Mouse (Mus musculus) embryo, embryonic 11.5 days (tissue): Measurements from ENCODE around the gene Pira2.
"Not testable (repeated sequence)": the region's sequence is repeated elsewhere in the genome, so short reads cannot be mapped to it uniquely, and the experiment has no call there.

Source experiments
- DNase-seq: peaks from one replicate; pipeline ENCODE4 v3.0.0-alpha.2; 2012; ENCODE audit warnings: low read depth, low spot score

Gene Pira2

GRCm38 (mm10) chr7:3844951-3845350 is at the start of gene Pira2:
Gene Pira2 (minus strand): TSS chr7:3845051.
- not testable (repeated sequence) for DNase-seq

- DNase-seq, result not testable (repeated sequence)
Measured at GRCm38 (mm10) chr7:3875032-3875431, 30.2 kb upstream of the Pira2 start.

GRCm38 (mm10) chr7:3837854-3838253 is 7.0 kb downstream of the Pira2 start:
- DNase-seq, result not testable (repeated sequence)

GRCm38 (mm10) chr7:3830633-3831032 is 14.2 kb downstream of the Pira2 start:
- not testable (repeated sequence) for DNase-seq

- DNase-seq, result not testable (repeated sequence)
Measured at GRCm38 (mm10) chr7:3825599-3825998, 19.3 kb downstream of the Pira2 start, which contains the start of gene Gm15448. Gene Gm15448 (minus strand): TSS chr7:3825687.

GRCm38 (mm10) chr7:3811912-3812311 is 32.9 kb downstream of the Pira2 start:
- not testable (repeated sequence) for DNase-seq

- DNase-seq, result not testable (repeated sequence)
Measured at GRCm38 (mm10) chr7:3802935-3803334, 41.9 kb downstream of the Pira2 start.

GRCm38 (mm10) chr7:3799940-3800339 is 44.9 kb downstream of the Pira2 start:
- DNase-seq, result not testable (repeated sequence)

- DNase-seq, result not testable (repeated sequence)
Measured at GRCm38 (mm10) chr7:3796286-3796685, 48.6 kb downstream of the Pira2 start.
